Mouse (Mus musculus) heart, adult 2 months (tissue): Measurements from ENCODE around the gene Tspan2. TPM values are rescaled to one million over a fixed set of nuclear protein-coding genes. Genes with fewer than 3 reads are reported as not detected.
A peak's percentile ranks its signal among the peaks of the same experiment; 100 is the strongest.

ENCODE experiments used
- DNase-seq, 2 experiments: peaks; one replicate each; pipeline ENCODE4 v3.0.0; 2021
- H3K27ac ChIP-seq: fragments of 200-600 bp; 2 replicates; pipeline ENCODE4 v1.8.1; 2022
- H3K27me3 ChIP-seq: fragments of 200-500 bp; 2 replicates; pipeline ENCODE4 v1.6.1; 2012; ENCODE audit warnings: mild to moderate bottlenecking, low read length, inconsistent platforms, mixed read lengths; ENCODE audit not compliant: control insufficient read depth, insufficient read depth
- H3K36me3 ChIP-seq: fragments of 200-500 bp; 2 replicates; pipeline ENCODE4 v1.6.1; 2012; ENCODE audit warnings: low read length, inconsistent platforms; ENCODE audit not compliant: control insufficient read depth, insufficient read depth
- H3K4me1 ChIP-seq: fragments of 200-500 bp; 2 replicates; pipeline ENCODE4 v1.6.1; 2011; ENCODE audit warnings: low read length; ENCODE audit not compliant: control insufficient read depth, insufficient read depth
- H3K4me3 ChIP-seq: fragments of 200-600 bp; 2 replicates; pipeline ENCODE4 v1.8.1; 2022
- H3K79me2 ChIP-seq: fragments of 200-500 bp; replicated peaks from 2 replicates; pipeline ENCODE4 v1.6.1; 2012; ENCODE audit warnings: mild to moderate bottlenecking, inconsistent platforms, low read length, moderate library complexity, mixed read lengths; ENCODE audit not compliant: control insufficient read depth, insufficient read depth
- H3K9ac ChIP-seq: fragments of 200-500 bp; 2 replicates; pipeline ENCODE4 v1.6.1; 2012; ENCODE audit warnings: low read depth, mild to moderate bottlenecking, control low read depth, inconsistent platforms, low read length, mixed read lengths
- CTCF ChIP-seq: fragments of 200-600 bp; IDR thresholded peaks from 2 replicates; pipeline ENCODE4 v1.8.1; 2022; ENCODE audit warnings: antibody characterized with exemption, mild to moderate bottlenecking, moderate library complexity
- EP300 ChIP-seq: fragments of 200-500 bp; IDR thresholded peaks from 2 replicates; pipeline ENCODE4 v1.6.1; 2011; ENCODE audit warnings: low read depth, low read length, control low read depth; ENCODE audit not compliant: insufficient read depth
- POLR2A ChIP-seq: fragments of 200-500 bp; IDR thresholded peaks from 2 replicates; pipeline ENCODE4 v1.6.1; 2011; ENCODE audit warnings: mild to moderate bottlenecking, low read depth, low read length, control low read depth; ENCODE audit not compliant: insufficient read depth
- WGBS: fragments of 180-500 bp; shearing (Covaris S2); methylation state at CpG from one replicate; pipeline ENCODE4 v1.1.7; 2018; 5-methylcytosine and 5-hydroxymethylcytosine counted together
- intact Hi-C: fragments of 180-260 bp; cut with DNase I; formaldehyde crosslinking; loops from one replicate; pipeline ENCODE4 v1.15.1; 2025
- polyA plus RNA-seq: library from polyadenylated mRNA; depleted of rRNA; stranded (reverse); fragments of >200 nt; gene quantifications from 2 replicates; pipeline ENCODE4 v1.2.3, GENCODE M21; 2012
- total RNA-seq, 2 experiments: library from RNA; stranded (reverse); gene quantifications; 2 replicates each; pipeline ENCODE4 v1.2.3; 2021

Tspan2 gene
- total and polyA plus RNA-seq, 3 experiments, result 4.2 to 9.4 (median 8.4) TPM

- TF ChIP-seq EP300 (no peak), POLR2A (no peak), CTCF (no peak)
- Histone ChIP-seq H3K27me3 (no peaks in the 10 kb centered on the region), H3K27ac (no peak overlapping the region), H3K4me1 (peaks cover 4% of the 10 kb centered on the region; the same call in 1 of the 2 replicates), H3K4me3 (no peak overlapping the region), H3K79me2 (no peaks in the 10 kb centered on the region), H3K36me3 (no peaks in the 10 kb centered on the region), H3K9ac (no peak overlapping the region)
- 75% methylated on average over 2 of the region's 2 CpGs for WGBS
- intact Hi-C loops, result loop anchor here (10.0 kb wide), 1 partner anchor 613 kb away; the partner anchor contains the start of gene Casq2
- no peak for DNase-seq
These were observed 36.2 kb upstream of the Tspan2 start for GRCm38 (mm10) chr3:102698127-102698526.

- intact Hi-C loops, result no loop called here
- no peaks in the 10 kb centered on the region for H3K36me3 ChIP-seq
These were observed 33.0 kb upstream of the Tspan2 start for GRCm38 (mm10) chr3:102701303-102701702.

GRCm38 (mm10) chr3:102701902-102702544 is 32.3 kb upstream of the Tspan2 start:
- Histone ChIP-seq H3K4me3 (no peak overlapping the region), H3K27me3 (no peaks in the 10 kb centered on the region), H3K79me2 (no peaks in the 10 kb centered on the region), H3K36me3 (no peaks in the 10 kb centered on the region), H3K9ac (no peak overlapping the region), H3K27ac (0 out of 2 replicates have a peak overlapping the region, but pooled peaks have one; percentile 18), H3K4me1 (peaks cover 4% of the 10 kb centered on the region; the same call in 1 of the 2 replicates)
- WGBS, result 43% methylated on average over 7 of the region's 7 CpGs
- intact Hi-C loops, result no loop called here
- TF ChIP-seq POLR2A (no peak), CTCF (peak; percentile 69), EP300 (0 out of 2 replicates have a peak, but pooled peaks have one; percentile 19)
- peak; percentile 64 to 75 for DNase-seq

More at GRCm38 (mm10) chr3:102701303-102701702, 33.0 kb upstream of the Tspan2 start:
- peaks cover 4% of the 10 kb centered on the region; the same call in 1 of the 2 replicates for H3K4me1 ChIP-seq
- TF ChIP-seq POLR2A, result no peak
- TF ChIP-seq CTCF, result no peak
- TF ChIP-seq EP300, result no peak
- 74% methylated on average over 4 of the region's 4 CpGs for WGBS
- no peak overlapping the region for H3K4me3 ChIP-seq
- no peak for DNase-seq
- H3K27me3 ChIP-seq, result no peaks in the 10 kb centered on the region
- no peak overlapping the region for H3K27ac ChIP-seq
- H3K79me2 ChIP-seq, result no peaks in the 10 kb centered on the region
- no peak overlapping the region for H3K9ac ChIP-seq

DNA sequence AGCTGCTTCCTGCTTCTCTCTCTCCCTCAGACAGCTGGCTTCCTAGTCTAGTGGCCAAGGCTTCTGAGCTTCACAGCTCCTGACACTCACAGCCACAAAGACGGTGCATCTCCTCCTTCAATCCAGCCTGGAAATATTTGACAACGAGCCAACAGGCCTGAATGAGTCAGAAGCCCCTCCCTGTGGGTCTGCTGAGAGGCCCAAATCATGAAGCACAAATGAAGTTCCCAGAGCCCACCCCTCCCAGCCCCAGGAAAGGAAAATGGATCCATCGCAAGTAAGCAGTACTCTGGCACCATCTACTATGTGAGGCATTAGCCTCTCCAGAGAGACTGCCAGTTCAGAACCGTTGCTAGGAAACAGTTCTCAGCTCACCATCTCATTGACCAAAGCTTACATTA is 30.3 kb upstream of the Tspan2 start:
- no peak for TF ChIP-seq CTCF
- TF ChIP-seq EP300, result no peak
- TF ChIP-seq POLR2A, result no peak
- H3K27me3 ChIP-seq, result no peaks in the 10 kb centered on the region
- H3K27ac ChIP-seq, result no peak overlapping the region
- no peaks in the 10 kb centered on the region for H3K79me2 ChIP-seq
- H3K9ac ChIP-seq, result no peak overlapping the region
- no peak overlapping the region for H3K4me3 ChIP-seq
- H3K4me1 ChIP-seq, result peaks cover 4% of the 10 kb centered on the region; the same call in 1 of the 2 replicates
- H3K36me3 ChIP-seq, result no peaks in the 10 kb centered on the region
- intact Hi-C loops, result no loop called here
- 37% methylated on average over 4 of the region's 4 CpGs for WGBS
- DNase-seq, result no peak

GRCm38 (mm10) chr3:102708599-102708998 is 25.7 kb upstream of the Tspan2 start:
- intact Hi-C loops, result no loop called here

GRCm38 (mm10) chr3:102715066-102715584 is 19.2 kb upstream of the Tspan2 start:
- peak overlapping the region; percentile 51 for H3K4me3 ChIP-seq
- no peaks in the 10 kb centered on the region for H3K27me3 ChIP-seq
- WGBS, result 8% methylated on average over 11 of the region's 11 CpGs
- H3K9ac ChIP-seq, result peak overlapping the region; percentile 8
- intact Hi-C loops, result loop anchor here (1.0 to 5.0 kb wide), 3 partner anchors 37 to 457 kb away; partner anchors contain the start of gene Bcas2
- H3K79me2 ChIP-seq, result no peaks in the 10 kb centered on the region
- peaks cover 2% of the 10 kb centered on the region; the same call in 1 of the 2 replicates for H3K4me1 ChIP-seq
- peak overlapping the region; percentile 73 for H3K27ac ChIP-seq
- no peaks in the 10 kb centered on the region for H3K36me3 ChIP-seq
- peak; percentile 80 to 81 for DNase-seq
- no peak for TF ChIP-seq POLR2A
- peak; percentile 97 for TF ChIP-seq CTCF
- peak; percentile 82 for TF ChIP-seq EP300

More at GRCm38 (mm10) chr3:102708599-102708998, 25.7 kb upstream of the Tspan2 start:
- Histone ChIP-seq H3K79me2 (no peaks in the 10 kb centered on the region), H3K4me1 (no peaks in the 10 kb centered on the region), H3K27me3 (no peaks in the 10 kb centered on the region), H3K27ac (no peak overlapping the region), H3K9ac (no peak overlapping the region), H3K4me3 (no peak overlapping the region), H3K36me3 (no peaks in the 10 kb centered on the region)
- TF ChIP-seq POLR2A, result no peak
- no peak for TF ChIP-seq EP300
- TF ChIP-seq CTCF, result no peak
- WGBS, result 53% methylated on average over 9 of the region's 9 CpGs
- no peak for DNase-seq
